Mouse (Mus musculus): ENCODE measurements at regions not wholly inside any gene's neighbourhood (a gene's known extent, or its start where the extent isn't known, plus 50 kb on each side); places are given as distances from the start of the nearest gene placed in this dataset.

DNA sequence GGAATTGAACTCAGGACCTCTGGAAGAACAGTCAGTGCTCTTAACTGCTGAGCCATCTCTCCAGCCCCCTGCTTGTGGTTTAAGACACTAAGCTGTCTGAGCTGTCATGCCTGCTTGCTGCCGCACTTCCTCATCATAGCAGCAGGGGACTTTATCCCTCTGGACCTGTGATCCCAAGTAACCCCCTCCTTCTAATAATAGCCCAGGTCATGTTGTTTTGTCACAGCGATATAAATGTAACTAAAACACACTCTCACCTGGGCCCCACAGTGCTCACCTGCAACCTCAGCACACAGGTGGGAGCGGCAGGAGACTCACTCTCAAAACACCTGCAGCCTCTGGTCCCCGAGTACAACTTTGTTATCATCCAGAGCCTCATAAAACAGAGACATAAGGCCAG, 231.9 kb upstream of the Spdye4c start:
- no peak for DNase-seq (ENCODE audit: low spot score in 2 of 2)
- intact Hi-C loops (cut with DNase I), result no loop called here

DNA sequence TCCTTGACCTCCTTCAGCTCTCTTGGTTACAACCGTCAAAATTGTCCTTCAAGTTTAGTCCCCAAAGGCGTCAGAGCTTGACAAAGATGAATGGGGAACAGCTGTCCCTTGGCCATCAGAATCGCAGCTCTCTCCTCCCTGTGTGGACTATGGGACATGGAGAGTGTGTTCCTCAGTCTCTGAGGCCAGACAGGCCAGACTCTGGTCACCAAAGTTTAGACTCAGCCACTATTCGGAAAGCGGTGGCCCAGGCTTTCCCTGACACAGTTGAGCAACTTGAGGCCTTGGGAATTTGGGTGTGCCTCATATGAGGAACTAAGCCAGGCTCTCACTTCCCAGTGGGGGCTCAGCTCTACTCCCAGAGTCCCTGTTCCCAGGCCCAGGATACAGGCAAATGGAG, 230.5 kb upstream of the Spdye4c start:
- intact Hi-C loops (cut with DNase I), result no loop called here
- no peak for DNase-seq (ENCODE audit: low spot score in 2 of 2)

DNA sequence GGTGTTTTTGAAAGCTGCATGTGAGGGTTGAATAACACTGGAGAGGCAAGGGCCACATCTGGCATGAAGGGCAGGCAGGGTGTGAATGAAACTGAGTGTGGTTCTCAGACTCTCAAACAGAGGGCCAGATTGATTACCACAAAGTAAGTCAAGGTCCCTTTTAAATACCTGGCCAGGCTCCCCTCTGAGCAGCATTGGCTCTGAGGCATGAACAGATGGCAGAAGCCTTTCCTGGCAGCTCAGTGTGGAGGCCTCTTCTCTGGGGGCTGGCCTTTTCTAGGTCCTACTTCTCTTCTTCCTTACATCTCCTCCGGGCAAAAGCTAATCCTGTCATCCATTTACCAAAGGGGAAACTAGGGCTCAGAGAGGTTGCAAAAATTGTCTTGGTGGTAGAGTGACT, 229.6 kb upstream of the Spdye4c start:
- intact Hi-C loops (cut with DNase I), result no loop called here
- DNase-seq (ENCODE audit: low spot score in 2 of 2), result no peak

DNA sequence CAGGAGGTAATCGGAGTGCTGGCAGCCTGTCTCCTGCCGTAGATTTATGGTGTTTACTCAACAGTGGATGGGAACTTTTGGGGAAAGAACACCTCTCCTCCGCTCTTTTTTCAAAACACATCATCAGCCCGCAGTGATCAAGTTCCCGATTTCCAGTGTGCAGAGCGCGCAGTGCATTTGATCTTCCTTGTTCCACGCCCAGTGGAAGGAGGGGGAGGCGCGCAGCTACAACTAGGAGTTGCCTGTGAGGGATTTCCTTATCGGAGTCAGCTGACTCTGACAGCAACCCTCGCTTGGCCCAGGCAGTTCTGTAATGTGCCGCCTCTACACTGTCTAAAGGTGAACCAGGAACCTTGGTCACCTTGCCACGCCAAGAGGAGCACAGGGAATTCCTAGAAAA, 226.8 kb upstream of the Spdye4c start:
- DNase-seq (ENCODE audit: low spot score in 2 of 2), result no peak

DNA sequence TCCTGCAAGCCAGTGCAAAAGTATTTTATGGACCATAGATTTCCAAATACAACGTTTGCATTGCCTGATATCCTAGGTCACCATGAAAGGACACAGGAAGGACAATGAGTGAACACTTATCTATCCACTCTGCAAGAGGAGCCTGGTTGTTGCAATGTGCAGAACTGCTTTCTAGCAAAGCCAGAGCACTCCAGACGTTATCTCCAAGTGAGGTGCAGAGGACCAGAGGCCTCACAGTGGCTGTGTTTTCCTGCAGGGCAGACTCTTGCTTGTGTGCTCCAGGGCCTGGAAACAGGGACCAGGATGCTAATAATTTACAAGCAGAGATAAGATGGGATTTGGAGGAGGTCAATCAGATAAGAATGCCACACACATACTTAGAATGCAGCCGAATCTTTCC, 226.0 kb upstream of the Spdye4c start:
- DNase-seq (ENCODE audit: low spot score in 2 of 2), result no peak
- intact Hi-C loops (cut with DNase I), result no loop called here

More for the DNA sequence above, 226.8 kb upstream of the Spdye4c start:
- intact Hi-C loops (cut with DNase I), result no loop called here

DNA sequence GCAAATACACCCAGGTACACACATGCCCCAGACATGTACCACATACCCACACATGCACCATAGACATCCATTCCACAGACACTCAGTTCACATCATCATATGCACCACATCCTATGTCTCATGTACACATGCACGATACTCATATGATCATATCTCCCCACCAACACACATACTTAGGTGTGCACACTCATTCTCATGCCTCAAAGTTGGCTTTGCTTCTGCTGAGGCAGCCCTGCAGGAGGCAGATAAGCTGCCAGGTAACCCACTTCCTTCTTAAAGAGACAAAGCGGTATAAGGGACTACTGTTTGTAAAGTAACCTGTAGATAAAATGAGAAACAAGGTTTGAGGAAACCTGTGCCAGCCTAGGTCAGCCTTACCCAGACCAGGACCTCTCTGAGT, 225.2 kb upstream of the Spdye4c start:
- no peak for DNase-seq (ENCODE audit: low spot score in 2 of 2)
- intact Hi-C loops (cut with DNase I), result no loop called here

DNA sequence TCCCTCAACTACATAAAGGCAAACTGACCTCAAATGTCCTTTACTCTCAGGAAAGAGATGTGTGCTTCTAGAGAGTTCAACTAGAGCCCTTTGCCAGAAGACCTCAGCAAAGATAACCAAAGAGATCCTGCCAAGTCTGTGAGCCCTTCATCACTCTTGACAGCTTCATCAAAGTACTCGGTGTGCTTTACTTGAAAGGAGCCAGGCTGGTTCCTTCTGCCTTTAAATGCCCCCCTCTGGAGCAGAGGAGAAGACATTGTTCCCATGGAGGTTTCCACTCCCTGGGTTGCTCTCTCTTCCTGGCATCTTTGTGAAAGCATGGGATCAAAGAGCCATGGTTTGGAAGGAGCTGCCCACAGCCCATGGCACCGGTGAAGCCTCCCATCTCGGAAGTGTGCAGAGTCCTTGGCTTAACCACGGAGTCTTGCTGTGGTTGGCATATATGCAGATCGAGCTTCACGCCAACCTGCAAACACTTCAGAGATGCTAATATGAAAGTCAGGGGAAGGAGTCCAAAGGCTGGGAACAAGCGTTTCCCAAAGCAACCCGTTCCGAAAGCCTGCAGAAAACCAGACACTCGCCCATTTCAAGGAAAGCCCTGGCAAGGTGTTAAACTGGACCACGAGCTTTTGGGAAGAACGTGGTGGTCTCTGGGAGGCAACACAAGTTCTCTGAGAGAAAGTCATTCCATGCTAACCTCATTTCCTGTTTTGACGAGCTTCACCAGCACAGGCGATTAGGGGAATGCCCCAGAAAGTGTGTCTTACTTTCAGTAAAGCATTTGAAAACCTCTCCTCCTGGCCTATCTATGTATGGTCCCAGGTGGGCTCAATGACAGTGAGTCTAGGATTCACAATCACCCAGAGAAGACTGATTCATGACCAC, 223.5 kb upstream of the Spdye4c start:
- intact Hi-C loops (cut with DNase I), result no loop called here
- DNase-seq (ENCODE audit: low spot score in 2 of 2), result no peak

DNA sequence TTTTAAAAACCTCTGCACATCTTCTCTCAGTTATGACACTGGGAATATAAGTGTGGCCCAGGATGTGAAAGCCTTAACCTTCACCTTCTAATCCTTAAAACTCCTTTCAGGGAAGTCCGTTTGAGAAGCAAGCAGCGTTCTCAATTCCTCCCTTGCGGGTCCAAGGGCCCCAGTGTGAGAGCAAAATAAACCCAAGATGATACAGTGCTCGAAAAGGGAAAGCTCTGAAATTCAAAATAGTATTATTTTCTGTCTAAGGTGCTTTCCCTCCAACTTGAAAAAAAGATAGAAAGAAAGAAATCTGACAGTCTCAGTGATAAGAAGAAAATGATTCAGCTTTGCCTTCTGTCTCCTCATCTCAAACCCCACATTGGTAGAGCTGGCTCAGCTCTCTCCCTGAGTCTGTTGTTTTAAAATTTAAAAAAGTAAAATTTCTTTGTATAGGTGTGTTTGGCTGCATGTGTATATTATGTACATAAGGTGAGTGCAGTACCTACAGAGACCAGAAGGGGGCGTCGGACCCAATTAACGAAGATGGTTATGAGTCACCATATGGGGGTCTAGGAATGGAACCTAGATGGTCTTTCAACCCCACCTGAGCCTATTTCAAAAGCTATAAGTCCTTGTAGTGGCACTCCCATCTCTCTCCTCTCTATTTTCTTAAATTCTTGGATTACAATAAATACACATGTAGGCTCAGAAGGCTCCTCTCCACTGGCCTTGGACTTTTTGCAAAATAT, 222.3 kb upstream of the Spdye4c start:
- intact Hi-C loops (cut with DNase I), result no loop called here
- no peak for DNase-seq (ENCODE audit: low spot score in 2 of 2)

DNA sequence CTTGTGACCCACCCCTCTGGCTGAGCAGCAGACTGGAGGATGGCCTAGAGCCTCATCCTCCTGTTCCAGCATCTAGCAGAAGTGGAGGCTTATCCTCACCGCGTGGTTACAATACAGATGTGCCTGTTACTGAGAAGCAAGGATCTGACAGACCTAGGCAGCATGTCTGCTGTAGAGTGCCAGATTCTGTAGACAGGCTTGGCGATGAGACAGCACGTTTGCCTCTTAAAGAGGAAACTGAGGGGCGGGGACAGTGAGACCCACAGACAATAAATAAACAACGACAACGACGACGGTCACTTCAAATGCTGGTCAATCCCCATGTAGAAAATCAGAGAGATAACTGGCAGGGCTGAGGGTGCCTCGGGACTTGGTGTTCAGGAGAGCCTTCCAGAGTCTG, 220.2 kb upstream of the Spdye4c start:
- no peak for DNase-seq (ENCODE audit: low spot score in 2 of 2)
- intact Hi-C loops (cut with DNase I), result no loop called here

DNA sequence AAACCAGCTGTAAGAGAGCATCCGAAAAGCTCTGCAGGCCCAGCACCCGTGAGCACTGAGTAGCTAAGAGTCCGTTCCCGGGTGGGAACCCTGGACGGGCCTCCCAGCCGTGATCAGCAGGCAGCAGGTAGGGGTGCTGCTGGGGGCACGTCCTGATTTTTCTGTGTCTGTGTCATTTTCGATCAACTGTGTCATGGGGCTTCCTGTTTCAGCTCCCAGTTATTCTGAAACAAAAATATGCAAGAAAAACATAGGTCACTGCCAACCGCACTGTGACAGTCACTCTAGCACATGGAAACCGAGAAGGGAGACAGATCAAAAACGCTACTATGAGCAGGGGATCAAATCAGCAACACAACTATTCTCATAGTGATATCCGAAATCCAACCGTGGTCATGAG, 218.8 kb upstream of the Spdye4c start:
- no peak for DNase-seq (ENCODE audit: low spot score in 2 of 2)
- intact Hi-C loops (cut with DNase I), result no loop called here

DNA sequence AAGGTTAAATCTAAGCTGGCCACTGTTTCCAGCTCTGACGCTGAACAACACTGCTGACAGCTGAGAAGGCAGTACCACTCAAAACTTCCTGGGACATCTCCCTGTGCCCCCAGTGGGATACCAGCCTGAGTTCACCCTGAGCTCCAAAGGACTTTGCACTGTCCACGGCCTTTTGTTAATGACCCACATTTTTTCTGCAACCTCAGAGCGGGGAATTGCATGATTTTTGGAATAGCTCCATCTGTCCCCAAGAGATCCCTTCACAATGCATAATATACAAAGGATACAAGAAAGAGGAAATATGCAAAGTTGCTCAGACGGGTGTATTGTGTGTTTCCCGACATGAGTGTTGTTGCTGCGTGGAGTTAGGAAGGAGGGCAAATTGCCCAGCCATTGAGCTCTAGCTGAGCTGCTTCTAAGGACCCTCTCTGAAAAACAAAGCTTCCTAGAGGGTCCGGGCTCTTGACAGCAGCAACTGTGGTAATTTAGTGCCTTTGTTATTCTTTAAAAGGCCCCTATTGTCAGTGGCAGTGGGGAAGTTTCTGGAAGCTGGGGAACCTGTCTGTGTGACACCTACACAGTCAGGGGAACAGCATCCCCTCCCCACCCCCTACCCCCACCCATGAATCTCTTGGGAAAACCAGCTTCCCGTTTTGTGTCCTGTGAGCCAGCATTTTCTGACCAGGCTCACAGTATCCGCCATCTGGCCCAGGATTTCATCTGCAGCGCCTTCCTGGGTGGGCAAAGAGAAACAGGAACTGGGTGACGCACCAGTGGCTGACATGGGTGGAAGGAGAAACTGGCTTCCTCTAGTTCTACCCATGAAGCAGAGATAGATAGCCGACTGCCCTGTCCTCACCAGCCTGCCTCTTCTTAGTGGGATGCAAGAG, 217.4 kb upstream of the Spdye4c start:
- intact Hi-C loops (cut with DNase I), result no loop called here
- DNase-seq (ENCODE audit: low spot score in 2 of 2), result no peak

DNA sequence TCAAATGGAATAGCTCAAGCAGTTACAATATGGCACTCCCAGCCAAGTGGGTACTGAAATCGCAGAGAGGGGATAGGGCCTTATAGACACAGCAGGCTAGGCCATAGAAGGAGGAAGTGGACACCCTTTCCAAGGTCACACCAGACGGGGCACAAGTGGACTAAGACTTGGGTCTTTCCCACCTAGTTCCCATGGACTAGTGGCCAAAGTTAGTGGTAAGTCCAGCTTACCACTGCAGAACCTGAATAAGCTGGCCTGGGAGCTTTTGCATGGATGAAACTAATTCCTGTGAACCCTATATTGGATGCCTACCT, 216.8 kb upstream of the Spdye4c start:
- intact Hi-C loops (cut with DNase I), result no loop called here
- no peak for DNase-seq (ENCODE audit: low spot score in 2 of 2)

DNA sequence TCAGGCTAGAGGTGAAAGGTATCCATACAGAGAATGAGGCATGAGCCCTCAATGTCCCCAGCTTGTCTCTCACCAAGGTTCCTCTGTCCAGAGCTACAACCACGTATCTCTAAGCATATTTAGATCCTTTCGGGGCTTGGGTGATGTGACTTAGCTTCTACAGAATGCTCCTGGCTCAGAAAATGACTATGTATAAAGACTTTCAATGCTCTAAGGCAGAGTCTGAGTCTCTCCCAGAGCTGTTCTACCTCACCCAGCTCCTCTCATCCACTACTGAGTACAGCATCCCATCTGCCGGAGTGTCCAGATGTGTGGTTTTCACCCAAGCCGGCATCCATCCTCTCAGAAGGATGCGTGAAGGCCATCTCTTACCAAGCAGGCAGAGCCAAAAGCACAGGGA, 216.1 kb upstream of the Spdye4c start:
- intact Hi-C loops (cut with DNase I), result no loop called here

DNA sequence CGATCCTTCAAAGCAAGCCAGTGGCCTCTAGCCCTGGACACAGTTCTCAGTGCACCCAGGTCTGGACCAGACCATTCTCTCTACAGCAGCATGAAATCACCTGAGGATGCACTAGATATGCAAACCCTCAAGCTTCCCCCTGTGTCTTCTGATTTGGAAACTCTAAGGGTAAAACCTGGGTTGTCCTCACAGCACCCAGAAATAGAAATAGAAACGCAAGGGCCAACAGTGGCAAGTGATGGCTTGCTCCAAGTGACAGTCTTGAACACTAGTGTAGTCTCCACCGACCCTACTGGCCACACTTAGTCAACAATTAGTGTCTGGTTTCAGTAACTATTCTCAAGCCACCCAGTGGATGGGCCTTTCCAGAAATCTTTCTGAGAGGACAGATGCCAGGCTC, 215.2 kb upstream of the Spdye4c start:
- intact Hi-C loops (cut with DNase I), result no loop called here
- DNase-seq (ENCODE audit: low spot score in 2 of 2), result no peak

More for the DNA sequence above, 216.1 kb upstream of the Spdye4c start:
- DNase-seq (ENCODE audit: low spot score in 2 of 2), result no peak

DNA sequence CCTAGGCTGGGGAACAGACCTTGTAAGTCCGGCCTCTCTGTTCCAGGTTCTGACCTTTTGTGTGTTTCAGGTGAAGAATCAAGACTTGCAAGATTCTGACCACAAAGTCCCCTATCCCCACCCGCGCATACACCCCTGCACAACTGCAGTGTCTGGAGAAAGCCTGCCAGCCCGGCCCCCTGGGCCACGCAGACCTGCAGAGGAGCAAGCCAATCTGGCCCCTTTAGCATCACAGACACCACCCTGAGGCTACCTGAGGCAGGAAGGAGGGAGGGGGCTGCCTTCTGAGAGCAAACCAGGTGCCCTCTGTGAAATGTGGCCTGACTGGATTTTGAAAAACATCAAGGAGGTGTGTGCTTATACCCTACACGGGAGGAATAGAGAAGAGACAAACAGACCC, 213.8 kb upstream of the Spdye4c start:
- DNase-seq (ENCODE audit: low spot score in 2 of 2), result no peak
- intact Hi-C loops (cut with DNase I), result no loop called here

DNA sequence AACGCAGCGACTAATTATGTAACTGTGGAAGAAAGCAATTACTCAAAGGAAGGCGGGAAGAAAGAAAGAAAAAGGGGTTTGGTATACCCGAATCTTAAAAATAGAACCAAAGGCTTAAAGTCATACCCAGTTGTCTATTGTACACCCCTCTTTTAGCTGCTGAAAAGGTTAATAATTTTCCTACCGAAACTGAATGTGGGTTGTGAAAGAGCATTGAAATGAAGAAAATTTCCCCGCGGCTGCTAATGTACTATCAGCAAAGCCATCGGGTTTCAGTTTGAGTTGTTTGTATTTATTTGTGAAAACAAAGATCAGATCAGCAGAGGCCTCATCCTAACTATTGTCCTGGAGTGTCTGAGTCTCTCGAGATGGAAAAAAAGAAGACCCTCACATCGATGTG, 213.3 kb upstream of the Spdye4c start:
- intact Hi-C loops (cut with DNase I), result no loop called here
- DNase-seq (ENCODE audit: low spot score in 2 of 2), result no peak

DNA sequence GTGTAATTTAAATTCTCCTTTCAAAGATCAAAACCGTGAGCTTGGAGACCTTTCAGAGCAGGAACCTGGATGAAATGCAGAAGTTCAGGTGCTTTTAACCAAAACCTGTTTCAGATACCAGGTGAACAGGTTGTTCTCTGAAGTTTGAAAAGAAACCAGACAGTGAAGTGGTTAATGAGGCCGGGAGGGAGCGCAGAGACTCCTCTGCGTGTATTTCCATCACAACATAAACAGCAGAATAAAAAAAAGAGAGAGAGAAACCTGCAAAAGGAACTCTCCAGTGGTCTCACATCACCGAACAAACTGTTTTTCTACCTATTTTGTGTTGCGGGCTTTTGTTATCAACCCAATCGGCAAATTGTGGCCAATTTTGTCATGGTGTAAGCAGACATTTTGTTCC, 212.6 kb upstream of the Spdye4c start:
- intact Hi-C loops (cut with DNase I), result no loop called here
- no peak for DNase-seq (ENCODE audit: low spot score in 2 of 2)

DNA sequence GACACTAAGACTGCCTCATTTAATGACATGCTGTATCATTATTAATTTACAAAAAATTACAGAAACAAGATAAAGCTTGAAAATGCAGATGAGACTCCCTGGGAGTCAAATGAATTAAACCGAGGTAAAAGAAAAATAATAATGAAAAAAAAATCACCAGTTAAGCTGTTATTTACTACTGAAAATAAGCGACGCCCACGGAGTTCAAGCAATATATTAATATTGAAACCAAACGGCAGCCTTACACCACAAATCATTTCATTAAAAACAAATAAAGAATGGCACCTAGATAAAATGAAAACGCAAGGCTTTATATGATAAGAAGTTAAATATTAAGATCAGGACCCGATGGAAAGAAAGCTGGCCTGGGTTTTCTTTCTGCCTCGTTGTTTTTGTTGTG, 211.9 kb upstream of the Spdye4c start:
- no peak for DNase-seq (ENCODE audit: low spot score in 2 of 2)
- intact Hi-C loops (cut with DNase I), result no loop called here

DNA sequence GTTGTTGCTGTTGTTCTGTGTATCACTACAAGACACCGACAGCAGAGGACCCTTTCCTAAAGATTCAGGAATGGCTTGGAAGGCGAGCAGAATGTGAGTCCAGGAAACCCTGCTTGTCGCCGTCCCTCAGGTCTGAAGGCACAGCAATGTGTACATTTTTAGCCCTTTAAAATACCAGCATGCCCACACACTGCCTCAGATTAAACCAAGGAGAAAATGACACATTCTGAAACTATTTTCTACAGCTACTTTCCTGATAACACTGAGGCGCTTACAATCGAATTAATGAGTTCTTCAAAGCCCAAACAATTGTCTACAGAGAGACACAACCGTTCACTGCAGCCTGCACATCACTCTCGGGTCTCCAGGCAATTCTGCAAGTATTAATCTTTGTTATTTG, 211.5 kb upstream of the Spdye4c start:
- no peak for DNase-seq (ENCODE audit: low spot score in 2 of 2)
- intact Hi-C loops (cut with DNase I), result no loop called here

DNA sequence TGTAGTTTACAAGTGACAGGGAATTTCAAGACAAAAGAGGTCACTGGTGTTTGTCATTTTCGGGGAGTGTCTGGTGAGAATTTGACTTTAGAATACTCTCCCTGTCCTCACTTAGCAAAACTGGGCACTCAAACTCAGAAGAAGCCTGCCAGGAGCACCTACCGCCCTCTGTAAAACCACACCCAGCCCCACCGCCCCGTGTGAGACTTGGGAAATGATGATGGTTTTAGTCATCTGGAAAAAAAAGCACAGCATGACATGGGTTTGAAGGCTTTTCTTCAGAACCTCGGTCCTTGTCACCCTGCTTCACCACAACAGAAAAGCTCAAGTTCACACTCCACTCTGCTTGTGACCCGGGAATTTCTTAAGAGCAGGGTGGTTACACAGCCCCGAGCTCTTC, 210.4 kb upstream of the Spdye4c start:
- intact Hi-C loops (cut with DNase I), result no loop called here
- no peak for DNase-seq (ENCODE audit: low spot score in 2 of 2)
